Mouse (Mus musculus): ENCODE results near the gene Pknox1.

DNA sequence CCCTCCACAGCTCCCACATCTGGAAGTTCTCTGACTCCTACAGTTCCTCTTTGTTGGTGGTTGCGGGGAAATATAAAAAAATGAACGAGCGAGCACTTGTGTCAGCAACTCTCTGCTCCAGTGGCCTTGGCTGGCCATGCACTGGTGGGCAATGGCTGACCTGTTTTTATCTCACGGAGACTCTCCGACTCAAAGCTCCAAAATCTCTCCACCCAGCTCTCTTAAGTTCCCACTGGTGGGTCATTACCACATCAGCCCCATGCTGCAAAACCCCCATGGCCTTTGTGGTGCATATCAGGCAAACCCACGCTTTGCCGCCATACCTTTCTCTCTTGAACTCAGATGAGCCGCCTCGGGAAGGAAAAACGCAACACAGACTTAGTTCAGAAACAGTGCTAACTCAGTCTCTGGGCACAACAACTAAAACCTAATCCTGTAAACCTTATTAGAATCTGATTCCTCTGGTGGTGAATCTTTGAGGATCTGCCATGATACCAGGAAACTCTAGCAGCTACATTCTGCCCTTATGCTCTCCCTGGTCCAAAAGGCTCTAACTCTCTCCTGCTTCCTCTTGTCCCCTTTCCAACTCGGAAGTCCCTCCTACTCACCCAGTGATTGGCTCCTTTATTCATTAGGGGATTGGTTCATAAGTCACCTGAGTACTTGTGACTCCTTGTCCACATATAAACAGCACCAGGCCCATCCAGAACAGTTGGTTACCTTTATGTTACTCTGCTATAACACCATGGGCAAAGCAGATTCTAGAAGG, 5.3 kb upstream of the Pknox1 start:
- TF ChIP-seq POLR2A (IDR thresholded peaks at IDR 0.05; ENCODE audit: borderline replicate concordance, control insufficient read depth, low read depth, low read length) (no peak), CTCF (IDR thresholded peaks at IDR 0.05; ENCODE audit: control insufficient read depth, insufficient read depth, low read length) (no peak)

Data from bone marrow, adult 2 months (tissue).